Mouse (Mus musculus) midbrain, embryonic 16.5 days (tissue): ENCODE measurements at regions not wholly inside any gene's neighbourhood (a gene's known extent, or its start where the extent isn't known, plus 50 kb on each side); places are given as distances from the start of the nearest gene placed in this dataset.

Experiments used
- ATAC-seq: fragments of 200-750 bp; cut with Nextera tagmentation; 2 replicates; pipeline ENCODE4 v1.8.0; 2017; ENCODE audit warnings: moderate TSS enrichment
- H3K27ac ChIP-seq: fragments of 300-500 bp; sonication (generic); 2 replicates; pipeline ENCODE4 v1.5.1; 2014; ENCODE audit warnings: mild to moderate bottlenecking, low read length, mixed read lengths
- H3K27me3 ChIP-seq: fragments of 300-500 bp; sonication (generic); 2 replicates; pipeline ENCODE4 v1.6.1; 2014; ENCODE audit warnings: low read depth, low read length, mixed read lengths; ENCODE audit not compliant: control insufficient read depth, insufficient read depth
- H3K36me3 ChIP-seq: fragments of 300-500 bp; sonication (generic); 2 replicates; pipeline ENCODE4 v1.6.1; 2014; ENCODE audit warnings: mild to moderate bottlenecking, low read length, moderate library complexity, mixed read lengths; ENCODE audit not compliant: control insufficient read depth, insufficient read depth
- H3K4me1 ChIP-seq: fragments of 300-500 bp; sonication (generic); 2 replicates; pipeline ENCODE4 v1.6.1; 2014; ENCODE audit warnings: mild to moderate bottlenecking, low read length, mixed read lengths; ENCODE audit not compliant: control insufficient read depth, insufficient read depth
- H3K4me2 ChIP-seq: fragments of 300-500 bp; sonication (generic); 2 replicates; pipeline ENCODE4 v1.6.1; 2014; ENCODE audit warnings: mild to moderate bottlenecking, low read length, mixed read lengths
- H3K4me3 ChIP-seq: fragments of 300-500 bp; sonication (generic); 2 replicates; pipeline ENCODE4 v1.5.1; 2014; ENCODE audit warnings: low read depth, mild to moderate bottlenecking, low read length, moderate library complexity, mixed read lengths
- H3K9ac ChIP-seq: fragments of 300-500 bp; sonication (generic); 2 replicates; pipeline ENCODE4 v1.6.1; 2014; ENCODE audit warnings: low read depth, low read length, mixed read lengths
- H3K9me3 ChIP-seq: fragments of 300-500 bp; sonication (generic); replicated peaks from 2 replicates; pipeline ENCODE4 v1.6.1; 2014; ENCODE audit warnings: mild to moderate bottlenecking, low read length, mixed read lengths; ENCODE audit not compliant: control insufficient read depth, poor library complexity, severe bottlenecking
- WGBS: fragments of 180-500 bp; shearing (Covaris S2); extraction: QIAGEN DNeasy Blood & Tissue Kit; methylation state at CpG from one replicate; pipeline ENCODE4 v1.1.7; 2014; 5-methylcytosine and 5-hydroxymethylcytosine counted together

- H3K27ac ChIP-seq = no peak overlapping the region
- no peak overlapping the region for H3K4me2 ChIP-seq
- 93% methylated on average over 11 of the region's 11 CpGs for WGBS
- H3K4me1 ChIP-seq = no peaks in the 10 kb centered on the region
- ATAC-seq = no peak
- H3K36me3 ChIP-seq = no peaks in the 10 kb centered on the region
- no peak overlapping the region for H3K9ac ChIP-seq
- H3K9me3 ChIP-seq = peaks cover 7% of the 10 kb centered on the region; the same call in 1 of the 2 replicates
- H3K27me3 ChIP-seq = no peaks in the 10 kb centered on the region
- no peak overlapping the region for H3K4me3 ChIP-seq
Observed at GRCm38 (mm10) chr1:34930571-34930970, 80.8 kb downstream of the Plekhb2 start.

- H3K9me3 ChIP-seq = no peaks in the 10 kb centered on the region
- no peak overlapping the region for H3K4me3 ChIP-seq
- 100% methylated on average over 1 of the region's 1 CpGs for WGBS
- no peaks in the 10 kb centered on the region for H3K4me1 ChIP-seq
- H3K4me2 ChIP-seq = no peak overlapping the region
- H3K27me3 ChIP-seq = no peaks in the 10 kb centered on the region
- no peaks in the 10 kb centered on the region for H3K36me3 ChIP-seq
- no peak overlapping the region for H3K27ac ChIP-seq
- ATAC-seq = no peak
- no peak overlapping the region for H3K9ac ChIP-seq
Observed at GRCm38 (mm10) chr1:34943196-34943595, 93.4 kb downstream of the Plekhb2 start.

GRCm38 (mm10) chr1:34961633-34962507 lies 112.1 kb downstream of the Plekhb2 start:
- H3K9ac ChIP-seq = no peak overlapping the region
- no peaks in the 10 kb centered on the region for H3K27me3 ChIP-seq
- H3K4me2 ChIP-seq = no peak overlapping the region
- H3K4me3 ChIP-seq = no peak overlapping the region
- H3K4me1 ChIP-seq = peaks cover 3% of the 10 kb centered on the region; the same call in 1 of the 2 replicates
- no peaks in the 10 kb centered on the region for H3K9me3 ChIP-seq
- H3K27ac ChIP-seq = no peak overlapping the region
- WGBS = 59% methylated on average over 19 of the region's 19 CpGs
- no peaks in the 10 kb centered on the region for H3K36me3 ChIP-seq
- peak; percentile 78 for ATAC-seq

GRCm38 (mm10) chr1:34962508-34962885 lies 112.7 kb downstream of the Plekhb2 start:
- WGBS = 58% methylated on average over 6 of the region's 6 CpGs
- no peak overlapping the region for H3K27ac ChIP-seq
- ATAC-seq = peak; percentile 80

GRCm38 (mm10) chr1:34974801-34975200 lies 125.0 kb downstream of the Plekhb2 start:
- Histone ChIP-seq H3K36me3 (no peaks in the 10 kb centered on the region), H3K9me3 (no peaks in the 10 kb centered on the region; the same call in 1 of the 2 replicates), H3K27me3 (no peaks in the 10 kb centered on the region), H3K27ac (no peak overlapping the region), H3K9ac (no peak overlapping the region), H3K4me3 (no peak overlapping the region), H3K4me1 (no peaks in the 10 kb centered on the region), H3K4me2 (no peak overlapping the region)
- no peak for ATAC-seq
- 88% methylated on average over 6 of the region's 6 CpGs for WGBS

More at GRCm38 (mm10) chr1:34962508-34962885, 112.7 kb downstream of the Plekhb2 start:
- Histone ChIP-seq H3K9ac (no peak overlapping the region), H3K9me3 (no peaks in the 10 kb centered on the region), H3K27me3 (no peaks in the 10 kb centered on the region), H3K4me1 (peaks cover 3% of the 10 kb centered on the region; the same call in 1 of the 2 replicates), H3K36me3 (no peaks in the 10 kb centered on the region), H3K4me2 (no peak overlapping the region), H3K4me3 (no peak overlapping the region)

- WGBS = 96% methylated on average over 10 of the region's 10 CpGs
Observed at GRCm38 (mm10) chr1:34978156-34978555, 128.4 kb downstream of the Plekhb2 start.

GRCm38 (mm10) chr1:34979350-34979749 lies 129.6 kb downstream of the Plekhb2 start:
- no peak overlapping the region for H3K4me2 ChIP-seq
- ATAC-seq = no peak
- 77% methylated on average over 3 of the region's 3 CpGs for WGBS
- no peak overlapping the region for H3K9ac ChIP-seq
- no peaks in the 10 kb centered on the region for H3K36me3 ChIP-seq
- no peaks in the 10 kb centered on the region for H3K4me1 ChIP-seq
- no peaks in the 10 kb centered on the region; the same call in none of the 2 replicates for H3K9me3 ChIP-seq
- H3K27me3 ChIP-seq = no peaks in the 10 kb centered on the region
- H3K4me3 ChIP-seq = no peak overlapping the region
- no peak overlapping the region for H3K27ac ChIP-seq

More at GRCm38 (mm10) chr1:34978156-34978555, 128.4 kb downstream of the Plekhb2 start:
- Histone ChIP-seq H3K36me3 (no peaks in the 10 kb centered on the region), H3K4me3 (no peak overlapping the region), H3K27me3 (no peaks in the 10 kb centered on the region), H3K9ac (no peak overlapping the region), H3K4me2 (no peak overlapping the region), H3K27ac (no peak overlapping the region), H3K4me1 (no peaks in the 10 kb centered on the region), H3K9me3 (no peaks in the 10 kb centered on the region; the same call in none of the 2 replicates)
- ATAC-seq = no peak

- Histone ChIP-seq H3K9me3 (no peaks in the 10 kb centered on the region; the same call in none of the 2 replicates), H3K4me2 (no peak overlapping the region), H3K4me1 (no peaks in the 10 kb centered on the region), H3K27ac (no peak overlapping the region), H3K27me3 (no peaks in the 10 kb centered on the region), H3K36me3 (no peaks in the 10 kb centered on the region), H3K9ac (no peak overlapping the region), H3K4me3 (no peak overlapping the region)
- no peak for ATAC-seq
- WGBS = 92% methylated on average over 2 of the region's 2 CpGs
Observed at GRCm38 (mm10) chr1:34981934-34982333, 132.2 kb downstream of the Plekhb2 start.

GRCm38 (mm10) chr1:34982966-34983365 lies 133.2 kb downstream of the Plekhb2 start:
- Histone ChIP-seq H3K9me3 (no peaks in the 10 kb centered on the region; the same call in none of the 2 replicates), H3K4me1 (peaks cover 4% of the 10 kb centered on the region; the same call in 1 of the 2 replicates), H3K36me3 (no peaks in the 10 kb centered on the region), H3K27me3 (no peaks in the 10 kb centered on the region), H3K9ac (no peak overlapping the region), H3K4me2 (no peak overlapping the region), H3K4me3 (no peak overlapping the region), H3K27ac (no peak overlapping the region)
- ATAC-seq = no peak
- 53% methylated on average over 2 of the region's 2 CpGs for WGBS
